Mouse (Mus musculus): ENCODE measurements around the gene Kcnt1. TPM values are rescaled to one million over a fixed set of nuclear protein-coding genes. Genes with fewer than 3 reads are reported as not detected.

Gene Kcnt1
- polyA plus RNA-seq, 1 experiment from 2014 or later, result 23.7 TPM

GRCm38 (mm10) chr2:25919972-25920371 is 56.4 kb downstream of the Kcnt1 start:
- Histone ChIP-seq H3K4me2 (no peak overlapping the region), H3K4me3 (replicated peaks) (no peak overlapping the region), H3K36me3 (0 out of 2 replicates have a peak, but pooled peaks cover 5% of the 10 kb centered on the region), H3K9ac (replicated peaks) (no peak overlapping the region), H3K27ac (replicated peaks) (no peak overlapping the region), H3K27me3 (replicated peaks) (no peaks in the 10 kb centered on the region), H3K9me3 (replicated peaks) (no peaks in the 10 kb centered on the region), H3K4me1 (peaks cover 12% of the 10 kb centered on the region; the same call in 1 of the 2 replicates)
- WGBS, result 59% methylated on average over 3 of the region's 3 CpGs
- ATAC-seq (ENCODE audit: low FRiP score), result no peak

GRCm38 (mm10) chr2:25923799-25924198 is 60.3 kb downstream of the Kcnt1 start:
- Histone ChIP-seq H3K9me3 (replicated peaks) (no peaks in the 10 kb centered on the region), H3K36me3 (peaks cover 25% of the 10 kb centered on the region), H3K27me3 (replicated peaks) (no peaks in the 10 kb centered on the region), H3K4me2 (no peak overlapping the region), H3K27ac (replicated peaks) (no peak overlapping the region), H3K9ac (replicated peaks) (no peak overlapping the region), H3K4me3 (replicated peaks) (no peak overlapping the region), H3K4me1 (peaks cover 9% of the 10 kb centered on the region; the same call in 1 of the 2 replicates)
- ATAC-seq (ENCODE audit: low FRiP score), result no peak
- 75% methylated on average over 2 of the region's 2 CpGs for WGBS

GRCm38 (mm10) chr2:25924934-25925333 is 61.4 kb downstream of the Kcnt1 start:
- no peaks in the 10 kb centered on the region for H3K9me3 ChIP-seq (replicated peaks)
- H3K27ac ChIP-seq (replicated peaks), result no peak overlapping the region
- no peak overlapping the region for H3K4me3 ChIP-seq (replicated peaks)
- peaks cover 33% of the 10 kb centered on the region for H3K36me3 ChIP-seq
- WGBS, result 95% methylated on average over 4 of the region's 4 CpGs
- no peak overlapping the region for H3K9ac ChIP-seq (replicated peaks)
- no peaks in the 10 kb centered on the region for H3K27me3 ChIP-seq (replicated peaks)
- H3K4me1 ChIP-seq, result peaks cover 9% of the 10 kb centered on the region; the same call in 1 of the 2 replicates
- H3K4me2 ChIP-seq, result no peak overlapping the region
- no peak for ATAC-seq (ENCODE audit: low FRiP score)

- Histone ChIP-seq H3K27ac (replicated peaks) (no peak overlapping the region), H3K36me3 (peaks cover 59% of the 10 kb centered on the region), H3K27me3 (replicated peaks) (no peaks in the 10 kb centered on the region), H3K9ac (replicated peaks) (no peak overlapping the region), H3K4me1 (no peaks in the 10 kb centered on the region), H3K4me2 (no peak overlapping the region), H3K9me3 (replicated peaks) (no peaks in the 10 kb centered on the region), H3K4me3 (replicated peaks) (no peak overlapping the region)
- ATAC-seq (ENCODE audit: low FRiP score), result no peak
- 96% methylated on average over 7 of the region's 7 CpGs for WGBS
These were observed 64.3 kb downstream of the Kcnt1 start for GRCm38 (mm10) chr2:25927821-25928220.

- Histone ChIP-seq H3K9me3 (replicated peaks) (no peaks in the 10 kb centered on the region), H3K4me2 (no peak overlapping the region), H3K4me3 (replicated peaks) (no peak overlapping the region), H3K4me1 (no peaks in the 10 kb centered on the region), H3K9ac (replicated peaks) (no peak overlapping the region), H3K36me3 (peaks cover 84% of the 10 kb centered on the region), H3K27ac (replicated peaks) (no peak overlapping the region), H3K27me3 (replicated peaks) (no peaks in the 10 kb centered on the region)
- WGBS, result 85% methylated on average over 6 of the region's 6 CpGs
- no peak for ATAC-seq (ENCODE audit: low FRiP score)
These were observed 67.8 kb downstream of the Kcnt1 start for GRCm38 (mm10) chr2:25931249-25931859.

DNA sequence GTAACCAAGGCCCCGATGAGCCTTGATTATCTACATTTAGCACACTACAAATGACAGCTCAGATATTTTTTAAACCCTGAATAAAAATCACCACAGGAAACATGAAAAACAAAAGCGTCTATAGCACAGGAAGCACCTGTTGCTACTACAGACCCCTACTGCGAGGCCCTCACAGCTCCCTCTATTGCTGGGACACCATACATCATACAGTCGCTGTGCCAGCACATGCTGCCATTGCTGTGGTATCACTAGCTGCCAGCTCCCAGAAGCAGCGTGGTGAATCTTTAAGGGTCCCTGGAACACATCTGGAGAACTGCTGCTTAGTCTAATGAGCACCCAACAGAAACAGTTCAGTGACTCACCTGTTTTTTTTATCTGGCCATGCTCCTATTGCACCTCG is 77.0 kb downstream of the Kcnt1 start:
- Histone ChIP-seq H3K27ac (replicated peaks) (no peak overlapping the region), H3K4me3 (replicated peaks) (no peak overlapping the region), H3K9ac (replicated peaks) (no peak overlapping the region), H3K9me3 (replicated peaks) (no peaks in the 10 kb centered on the region), H3K27me3 (replicated peaks) (no peaks in the 10 kb centered on the region), H3K4me2 (no peak overlapping the region), H3K4me1 (no peaks in the 10 kb centered on the region), H3K36me3 (peaks cover 87% of the 10 kb centered on the region)
- 92% methylated on average over 6 of the region's 6 CpGs for WGBS
- no peak for ATAC-seq (ENCODE audit: low FRiP score)

- Histone ChIP-seq H3K27me3 (replicated peaks) (no peaks in the 10 kb centered on the region), H3K9me3 (replicated peaks) (no peaks in the 10 kb centered on the region), H3K4me2 (no peak overlapping the region), H3K4me3 (replicated peaks) (no peak overlapping the region), H3K36me3 (peaks cover 69% of the 10 kb centered on the region), H3K4me1 (no peaks in the 10 kb centered on the region), H3K27ac (replicated peaks) (no peak overlapping the region), H3K9ac (replicated peaks) (no peak overlapping the region)
- WGBS, result 80% methylated on average over 2 of the region's 2 CpGs
- ATAC-seq (ENCODE audit: low FRiP score), result no peak
These were observed 80.3 kb downstream of the Kcnt1 start for GRCm38 (mm10) chr2:25943822-25944221.

DNA sequence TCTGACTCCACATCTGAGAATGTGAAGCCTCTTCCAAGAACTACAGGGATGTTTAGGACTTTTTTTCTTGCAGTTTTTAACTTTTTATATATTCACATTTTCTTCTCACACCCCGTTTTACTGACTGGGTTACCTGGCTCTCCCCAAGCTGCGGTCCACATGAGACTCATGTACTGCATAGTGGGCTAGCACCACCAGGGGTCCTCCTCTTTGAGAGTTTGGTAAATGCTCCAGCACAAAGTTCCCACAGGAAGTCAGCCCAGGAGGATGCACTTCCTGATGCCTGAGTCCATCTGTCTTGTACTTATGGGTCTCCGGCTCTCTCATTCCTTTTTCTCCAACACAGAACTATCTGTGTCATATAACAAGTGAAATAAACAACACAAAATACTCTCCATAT is 84.4 kb downstream of the Kcnt1 start:
- Histone ChIP-seq H3K4me1 (no peaks in the 10 kb centered on the region), H3K4me2 (no peak overlapping the region), H3K36me3 (peaks cover 70% of the 10 kb centered on the region), H3K9ac (replicated peaks) (no peak overlapping the region), H3K27ac (replicated peaks) (no peak overlapping the region), H3K9me3 (replicated peaks) (no peaks in the 10 kb centered on the region), H3K4me3 (replicated peaks) (no peak overlapping the region), H3K27me3 (replicated peaks) (no peaks in the 10 kb centered on the region)
- ATAC-seq (ENCODE audit: low FRiP score), result no peak
- WGBS, result 89% methylated on average over 3 of the region's 3 CpGs

GRCm38 (mm10) chr2:25949291-25949690 is 85.8 kb downstream of the Kcnt1 start:
- no peaks in the 10 kb centered on the region for H3K9me3 ChIP-seq (replicated peaks)
- no peaks in the 10 kb centered on the region for H3K4me1 ChIP-seq
- H3K4me2 ChIP-seq, result no peak overlapping the region
- ATAC-seq (ENCODE audit: low FRiP score), result no peak
- no peaks in the 10 kb centered on the region for H3K27me3 ChIP-seq (replicated peaks)
- 95% methylated on average over 3 of the region's 3 CpGs for WGBS
- H3K9ac ChIP-seq (replicated peaks), result no peak overlapping the region
- no peak overlapping the region for H3K4me3 ChIP-seq (replicated peaks)
- H3K27ac ChIP-seq (replicated peaks), result no peak overlapping the region
- peaks cover 69% of the 10 kb centered on the region for H3K36me3 ChIP-seq

Other genes starting within 250 kb of the Kcnt1 start
- 0.23 and 0.27 TPM in 2 replicates for gene Ccdc183, start 246.1 kb upstream of the Kcnt1 start, polyA plus RNA-seq (2015; fragmentation: Nextera tagmentation; extraction: Ambion mirVana)
- gene Tmem141, start 241.7 kb upstream of the Kcnt1 start, polyA plus RNA-seq (2015; fragmentation: Nextera tagmentation; extraction: Ambion mirVana), result 53.4 and 56.6 TPM in 2 replicates
- gene Fcna, start 235.7 kb upstream of the Kcnt1 start, polyA plus RNA-seq (2015; fragmentation: Nextera tagmentation; extraction: Ambion mirVana), result 2.7 and 3.8 TPM in 2 replicates
- gene Lcn8, start 210.6 kb upstream of the Kcnt1 start, polyA plus RNA-seq (2015; fragmentation: Nextera tagmentation; extraction: Ambion mirVana), result not detected in 2 replicates
- gene Lcn5, start 205.8 kb upstream of the Kcnt1 start, polyA plus RNA-seq (2015; fragmentation: Nextera tagmentation; extraction: Ambion mirVana), result not detected in 2 replicates
- gene Lcn6, start 186.9 kb upstream of the Kcnt1 start, polyA plus RNA-seq (2015; fragmentation: Nextera tagmentation; extraction: Ambion mirVana), result not detected in 2 replicates
- gene Lcn10, start 181.0 kb upstream of the Kcnt1 start, polyA plus RNA-seq (2015; fragmentation: Nextera tagmentation; extraction: Ambion mirVana), result not detected in 2 replicates
- gene Obp2a, start 163.7 kb upstream of the Kcnt1 start, polyA plus RNA-seq (2015; fragmentation: Nextera tagmentation; extraction: Ambion mirVana), result not detected in 2 replicates
- gene Bmyc, start 157.0 kb upstream of the Kcnt1 start, polyA plus RNA-seq (2015; fragmentation: Nextera tagmentation; extraction: Ambion mirVana), result 162 and 177 TPM in 2 replicates
- gene Obp2b, start 126.7 kb upstream of the Kcnt1 start, polyA plus RNA-seq (2015; fragmentation: Nextera tagmentation; extraction: Ambion mirVana), result not detected in 2 replicates
- gene Lcn3, start 98.2 kb upstream of the Kcnt1 start, polyA plus RNA-seq (2015; fragmentation: Nextera tagmentation; extraction: Ambion mirVana), result not detected in 2 replicates
- gene Lcn11, start 86.7 kb upstream of the Kcnt1 start, polyA plus RNA-seq (2015; fragmentation: Nextera tagmentation; extraction: Ambion mirVana), result not detected in 2 replicates
- 0.33 TPM in 1 of 2 replicates, not detected in the other for gene Gm13539, start 81.5 kb upstream of the Kcnt1 start, polyA plus RNA-seq (2015; fragmentation: Nextera tagmentation; extraction: Ambion mirVana)
- not detected in 2 replicates for gene Glt6d1, start 47.9 kb upstream of the Kcnt1 start, polyA plus RNA-seq (2015; fragmentation: Nextera tagmentation; extraction: Ambion mirVana)
- not detected in 2 replicates for gene Lcn9, start 40.6 kb upstream of the Kcnt1 start, polyA plus RNA-seq (2015; fragmentation: Nextera tagmentation; extraction: Ambion mirVana)
- not detected in 2 replicates for gene Sohlh1, start 16.5 kb upstream of the Kcnt1 start, polyA plus RNA-seq (2015; fragmentation: Nextera tagmentation; extraction: Ambion mirVana)
- 42.3 and 61.6 TPM in 2 replicates for gene Camsap1, start 119.5 kb downstream of the Kcnt1 start, polyA plus RNA-seq (2015; fragmentation: Nextera tagmentation; extraction: Ambion mirVana)
- 138 and 148 TPM in 2 replicates for gene Ubac1, start 158.0 kb downstream of the Kcnt1 start, polyA plus RNA-seq (2015; fragmentation: Nextera tagmentation; extraction: Ambion mirVana)

Measured in neural tube, embryonic 15.5 days (tissue).